Mouse (Mus musculus) heart, adult 11 months (tissue): ENCODE measurements around the gene Gp6.
A peak's percentile ranks its signal among the peaks of the same experiment; 100 is the strongest.

ENCODE experiments used
- DNase-seq: peaks from one replicate; pipeline ENCODE4 v3.0.0; 2022

Gene Gp6

GRCm38 (mm10) chr7:4397730-4398129 lies at the start of gene Gp6:
TSS of gene Gp6 (minus strand) at chr7:4397744.
- no peak for DNase-seq

GRCm38 (mm10) chr7:4447138-4447537 lies 49.6 kb upstream of the Gp6 start:
- no peak for DNase-seq

- DNase-seq = peak; percentile 99
Measured at GRCm38 (mm10) chr7:4445216-4445791, 47.8 kb upstream of the Gp6 start, which contains the start of gene Rdh13. TSS of gene Rdh13 (minus strand) at chr7:4445649.

- no peak for DNase-seq
Measured at GRCm38 (mm10) chr7:4440549-4440948, 43.0 kb upstream of the Gp6 start.

GRCm38 (mm10) chr7:4437721-4438120 lies 40.2 kb upstream of the Gp6 start:
- DNase-seq = peak; percentile 51

GRCm38 (mm10) chr7:4432026-4432425 lies 34.5 kb upstream of the Gp6 start:
- DNase-seq = peak; percentile 79

- peak; percentile 91 for DNase-seq
Measured at GRCm38 (mm10) chr7:4431548-4431947, 34.0 kb upstream of the Gp6 start.

- peak; percentile 71 for DNase-seq
Measured at GRCm38 (mm10) chr7:4430246-4430844, 32.8 kb upstream of the Gp6 start.

GRCm38 (mm10) chr7:4427161-4427912 lies 29.8 kb upstream of the Gp6 start:
- peak; percentile 98 for DNase-seq

- peak; percentile 17 for DNase-seq
Measured at GRCm38 (mm10) chr7:4420230-4420629, 22.7 kb upstream of the Gp6 start.

GRCm38 (mm10) chr7:4419681-4420080 lies 22.1 kb upstream of the Gp6 start:
- peak; percentile 52 for DNase-seq

GRCm38 (mm10) chr7:4412406-4412805 lies 14.9 kb upstream of the Gp6 start:
- peak; percentile 75 for DNase-seq

GRCm38 (mm10) chr7:4373521-4373920 lies 24.0 kb downstream of the Gp6 start:
- DNase-seq = no peak

- no peak for DNase-seq
Measured at GRCm38 (mm10) chr7:4337509-4337908, 60.0 kb downstream of the Gp6 start, which contains the start of gene Ncr1. TSS of gene Ncr1 (plus strand) at chr7:4337724.

- DNase-seq = no peak
Measured at GRCm38 (mm10) chr7:4323301-4323700, 74.2 kb downstream of the Gp6 start.
